Mouse (Mus musculus) left cerebral cortex, adult 2 months (tissue): ENCODE results near the gene Pbxip1. TPM values are rescaled to one million over a fixed set of nuclear protein-coding genes. Genes with fewer than 3 reads are reported as not detected.

ENCODE experiments used
- DNase-seq, 2 experiments: peaks; one replicate each; pipeline ENCODE4 v3.0.0; 2021 to 2022; ENCODE audit warnings: low spot score in 2 of 2, mixed read lengths in 1 of 2; ENCODE audit errors: extremely low spot score in 1 of 2
- H3K27ac ChIP-seq: fragments of 200-600 bp; 2 replicates; pipeline ENCODE4 v1.8.1; 2022
- H3K4me3 ChIP-seq: fragments of 200-600 bp; 2 replicates; pipeline ENCODE4 v1.8.1; 2022
- CTCF ChIP-seq: fragments of 200-600 bp; IDR thresholded peaks from 2 replicates; pipeline ENCODE4 v1.8.1; 2022; ENCODE audit warnings: antibody characterized with exemption, mild to moderate bottlenecking, moderate library complexity
- intact Hi-C: fragments of 180-260 bp; cut with DNase I; formaldehyde crosslinking; loops from one replicate; pipeline ENCODE4 v1.15.1; 2025
- total RNA-seq, 2 experiments: library from RNA; stranded (reverse); gene quantifications; 2 replicates each; pipeline ENCODE4 v1.2.3; 2021

Gene Pbxip1
- total RNA-seq, 2 experiments from 2014 or later, result 33.8 to 34.8 TPM

DNA sequence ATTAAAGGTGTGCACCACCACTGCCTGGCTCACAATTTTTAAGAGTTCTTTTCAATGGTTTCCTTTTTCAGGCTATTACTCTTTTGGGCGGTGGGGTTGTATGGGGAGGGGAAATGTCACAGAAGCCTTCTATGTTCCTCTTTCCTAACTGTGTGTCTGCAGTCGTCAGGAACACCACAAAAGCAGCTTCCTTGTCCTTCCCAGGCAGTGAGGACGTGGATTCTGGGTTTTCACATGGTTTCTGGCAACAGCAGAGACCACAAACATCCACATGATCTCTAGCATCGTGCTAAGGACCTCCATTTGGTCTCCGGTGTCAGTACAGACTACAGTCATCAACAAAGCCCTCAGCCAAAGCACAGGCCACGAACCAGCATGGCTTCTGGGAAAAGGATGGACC lies 37.3 kb downstream of the Pbxip1 start:
- H3K4me3 ChIP-seq, result no peak overlapping the region
- intact Hi-C loops, result no loop called here
- no peak for TF ChIP-seq CTCF
- DNase-seq, result no peak
- no peak overlapping the region for H3K27ac ChIP-seq

DNA sequence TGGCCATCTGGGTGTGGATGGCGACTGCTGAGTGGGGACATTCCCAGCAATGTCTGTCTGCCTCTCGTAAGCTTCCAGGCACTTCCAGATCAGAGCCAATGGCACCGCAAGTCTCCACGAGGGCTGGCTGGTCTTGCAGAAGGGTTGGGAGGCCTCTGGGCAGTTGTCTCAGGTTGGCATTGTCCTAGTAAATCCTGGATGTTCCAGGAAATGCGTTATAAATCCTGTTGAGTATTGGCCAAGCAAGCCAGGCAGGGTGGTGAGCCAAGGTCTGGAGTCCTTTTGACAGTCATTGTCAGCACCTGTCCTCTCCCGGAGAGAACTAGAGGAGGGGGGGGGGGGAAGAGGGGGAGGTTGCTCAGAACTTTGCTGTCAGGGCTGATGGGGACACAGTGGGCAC lies 42.5 kb downstream of the Pbxip1 start:
- Histone ChIP-seq H3K4me3 (no peak overlapping the region), H3K27ac (no peak overlapping the region)
- no peak for DNase-seq
- no peak for TF ChIP-seq CTCF
- intact Hi-C loops, result no loop called here

DNA sequence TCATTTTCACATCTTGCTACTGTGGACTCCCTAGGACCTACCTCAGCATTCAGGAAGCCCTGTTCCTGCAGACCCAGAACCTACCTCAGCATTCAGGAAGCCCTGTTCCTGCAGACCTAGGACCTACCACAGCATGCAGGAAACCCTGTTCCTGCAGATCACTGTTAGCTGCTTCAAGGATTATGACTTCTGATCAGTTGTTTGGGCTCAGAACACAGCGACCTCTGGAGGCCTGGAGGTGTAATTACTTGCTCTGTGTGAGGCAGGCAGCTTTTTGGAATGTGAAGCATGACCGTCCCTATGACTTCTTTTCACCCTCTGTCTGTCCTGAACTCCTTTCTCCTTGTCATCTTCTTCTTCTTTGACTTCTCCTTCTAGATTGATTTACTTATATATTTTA lies 45.0 kb downstream of the Pbxip1 start:
- intact Hi-C loops, result loop anchor here (10.0 kb wide), 1 partner anchor 137 kb away; the partner anchor contains the start of gene Adam15
- Histone ChIP-seq H3K4me3 (no peak overlapping the region), H3K27ac (no peak overlapping the region)
- no peak for DNase-seq
- TF ChIP-seq CTCF, result peak; percentile 46

DNA sequence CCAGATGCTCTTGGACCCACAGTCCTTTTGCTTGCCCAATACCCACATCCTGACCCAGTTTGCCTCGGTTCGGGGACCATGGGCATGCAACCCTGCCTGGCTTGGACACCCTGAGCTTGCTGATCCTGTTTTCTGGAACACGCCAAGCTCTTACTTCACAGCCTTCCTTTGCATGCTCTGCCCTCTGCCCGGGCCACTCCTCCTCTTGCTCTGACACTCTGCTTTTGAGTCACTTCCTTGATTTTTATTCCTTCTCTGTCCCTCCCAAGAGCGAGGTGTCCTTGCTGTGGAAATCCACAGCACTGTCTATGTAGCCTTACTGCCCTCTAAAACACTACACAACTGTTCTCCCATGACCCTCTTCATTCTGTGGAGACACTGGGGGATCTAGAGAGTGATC lies 45.7 kb downstream of the Pbxip1 start:
- no peak for DNase-seq
- TF ChIP-seq CTCF, result no peak
- H3K27ac ChIP-seq, result no peak overlapping the region
- no peak overlapping the region for H3K4me3 ChIP-seq
- intact Hi-C loops, result loop anchor here (10.0 kb wide), 1 partner anchor 137 kb away; the partner anchor contains the start of gene Adam15

DNA sequence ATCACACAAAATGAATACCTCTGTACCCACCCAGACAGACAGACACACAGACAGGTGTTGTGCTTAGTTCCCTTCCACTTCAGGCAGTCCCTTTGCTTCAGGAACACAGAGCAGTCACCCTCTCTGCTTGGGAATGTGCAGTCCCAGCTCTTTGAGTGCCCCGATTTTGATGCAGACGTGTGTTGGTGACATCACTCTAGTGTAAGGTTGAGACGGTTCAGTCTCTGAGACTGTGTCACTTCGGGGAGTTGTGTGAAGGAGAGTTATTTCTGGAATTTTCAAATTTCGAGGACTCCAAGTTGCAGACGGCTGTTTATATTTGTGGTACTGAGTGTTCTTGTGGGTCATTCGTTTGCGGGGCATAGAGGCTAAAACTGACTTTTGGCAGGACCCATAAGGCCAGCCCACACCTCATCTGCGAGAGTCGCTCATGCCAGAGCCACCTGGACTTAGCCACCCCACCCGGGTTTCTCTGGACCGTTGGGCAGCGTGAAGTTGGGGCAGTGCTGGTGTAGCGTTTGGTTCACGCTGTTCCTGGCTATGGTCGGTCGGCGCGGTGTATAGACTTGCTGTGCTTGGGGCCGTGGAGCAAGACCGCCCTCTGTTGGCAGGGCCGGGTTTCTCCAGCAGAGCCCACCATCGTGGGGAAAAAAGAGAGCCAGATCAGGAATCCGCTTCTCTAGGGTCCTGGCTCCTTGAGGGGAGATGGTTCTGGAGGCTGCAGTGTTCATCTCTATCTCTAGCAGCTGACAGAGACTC lies 48.4 kb downstream of the Pbxip1 start:
- H3K4me3 ChIP-seq, result no peak overlapping the region
- TF ChIP-seq CTCF, result peak; percentile 93
- H3K27ac ChIP-seq, result no peak overlapping the region
- peak; percentile 59 to 68 for DNase-seq
- intact Hi-C loops, result loop anchor here (2.0 to 10.0 kb wide), 4 partner anchors 26 to 168 kb away; partner anchors contain the start of gene Adam15

DNA sequence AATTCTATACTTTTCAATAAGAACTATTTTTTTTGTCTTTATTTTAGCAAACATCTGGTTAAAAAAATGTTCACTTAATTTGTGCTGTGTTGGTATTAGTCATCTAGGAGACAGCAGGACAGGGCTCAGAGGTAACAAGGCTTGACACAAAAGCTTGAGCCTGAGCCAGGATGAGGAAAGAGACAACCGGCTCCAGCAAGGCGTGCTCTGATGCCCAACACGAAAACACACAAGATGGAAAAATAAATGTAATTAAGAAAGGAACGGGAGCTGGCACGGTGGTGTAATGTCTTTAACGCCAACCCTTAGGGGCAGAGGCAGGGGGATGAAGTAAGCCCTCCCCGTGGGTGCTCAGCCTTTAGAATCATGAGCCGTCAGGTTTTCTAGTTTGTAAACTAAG lies 49.6 kb downstream of the Pbxip1 start:
- Histone ChIP-seq H3K27ac (no peak overlapping the region), H3K4me3 (no peak overlapping the region)
- TF ChIP-seq CTCF, result no peak
- no peak for DNase-seq
- intact Hi-C loops, result loop anchor here (5.0 to 10.0 kb wide), 3 partner anchors 39 to 169 kb away; partner anchors contain the start of gene Adam15

DNA sequence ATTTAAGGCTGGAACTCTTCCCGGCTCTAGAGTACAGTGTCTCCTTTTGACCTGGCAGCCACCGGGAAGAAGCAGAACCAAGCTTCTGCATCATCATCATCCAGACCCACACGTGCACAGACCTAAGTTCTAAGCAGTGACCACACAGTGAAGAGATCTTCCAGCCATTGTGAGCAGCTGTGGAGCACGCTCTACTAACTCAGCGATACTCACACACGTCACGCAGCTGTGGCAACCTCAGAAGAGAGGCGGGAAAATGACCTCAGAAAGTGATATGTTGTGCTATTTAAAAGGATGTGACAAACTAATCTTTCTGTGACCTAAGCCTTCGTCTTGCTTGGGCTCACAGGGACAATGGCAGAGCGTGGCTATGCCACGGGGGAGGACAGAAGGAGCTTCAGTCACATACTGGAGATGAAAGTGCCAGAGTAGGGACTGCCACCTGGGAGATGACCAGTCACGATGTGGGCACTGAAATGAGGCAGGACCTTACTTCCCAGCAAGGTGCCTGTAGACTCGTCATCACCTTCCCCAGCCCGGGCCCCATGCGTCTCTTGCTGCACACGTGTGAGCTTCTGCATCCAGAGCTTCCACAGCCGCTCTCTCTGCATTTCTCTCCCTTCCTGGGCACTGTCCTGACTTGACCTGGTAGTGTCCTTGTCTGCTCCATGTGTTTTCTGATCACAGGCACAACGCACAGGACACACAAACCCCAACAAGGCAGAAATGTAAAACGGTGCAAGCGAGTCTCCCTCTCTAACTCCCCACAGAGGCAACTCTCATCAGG lies 50.6 kb downstream of the Pbxip1 start:
- no peak overlapping the region for H3K4me3 ChIP-seq
- intact Hi-C loops, result loop anchor here (5.0 to 10.0 kb wide), 3 partner anchors 40 to 170 kb away; partner anchors contain the start of gene Adam15
- H3K27ac ChIP-seq, result no peak overlapping the region
- no peak for TF ChIP-seq CTCF
- no peak for DNase-seq

DNA sequence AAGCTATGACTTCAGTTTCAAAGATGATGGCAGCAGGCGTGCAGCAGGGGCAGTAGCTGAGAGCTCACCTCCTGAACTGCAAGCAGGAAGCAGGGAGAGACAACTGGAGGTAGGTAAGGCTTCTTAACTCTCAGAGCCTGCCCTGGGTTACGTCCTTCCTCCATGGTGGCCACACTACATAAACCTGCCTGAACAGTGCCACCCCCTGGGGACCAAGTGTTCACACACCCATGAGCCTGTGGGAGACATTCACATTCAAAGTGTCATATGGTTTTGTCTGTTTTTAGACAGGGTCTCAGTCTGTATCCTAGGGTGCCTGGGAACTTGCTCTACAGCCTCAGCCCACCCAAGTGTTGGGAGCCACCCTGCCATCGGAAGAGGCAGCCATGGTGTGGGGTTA lies 54.3 kb downstream of the Pbxip1 start:
- Histone ChIP-seq H3K4me3 (no peak overlapping the region), H3K27ac (no peak overlapping the region)
- intact Hi-C loops, result no loop called here
- no peak for DNase-seq
- no peak; the same call in 1 of the 2 replicates for TF ChIP-seq CTCF

DNA sequence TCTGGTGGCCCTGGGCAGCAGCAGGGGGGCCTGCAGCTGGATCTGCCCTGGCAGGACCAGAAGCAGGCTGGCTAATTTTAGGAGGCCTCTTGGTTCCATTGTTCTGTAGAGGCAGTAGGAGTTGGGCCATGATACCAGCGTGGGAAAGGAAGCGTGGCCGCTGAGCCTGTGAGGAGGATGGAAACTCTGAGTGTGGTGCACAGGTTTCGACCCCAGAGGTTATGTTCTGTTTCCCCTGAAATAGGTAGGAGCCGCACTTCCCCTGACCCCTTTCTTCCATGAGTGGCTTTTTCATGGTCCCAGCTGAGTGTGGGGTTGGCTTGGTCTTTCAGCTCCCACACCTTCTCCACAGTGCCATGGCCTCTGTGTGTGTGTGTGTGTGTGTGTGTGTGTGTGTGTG lies 55.1 kb downstream of the Pbxip1 start:
- Histone ChIP-seq H3K4me3 (no peak overlapping the region), H3K27ac (no peak overlapping the region)
- intact Hi-C loops, result no loop called here
- no peak for DNase-seq
- no peak for TF ChIP-seq CTCF

DNA sequence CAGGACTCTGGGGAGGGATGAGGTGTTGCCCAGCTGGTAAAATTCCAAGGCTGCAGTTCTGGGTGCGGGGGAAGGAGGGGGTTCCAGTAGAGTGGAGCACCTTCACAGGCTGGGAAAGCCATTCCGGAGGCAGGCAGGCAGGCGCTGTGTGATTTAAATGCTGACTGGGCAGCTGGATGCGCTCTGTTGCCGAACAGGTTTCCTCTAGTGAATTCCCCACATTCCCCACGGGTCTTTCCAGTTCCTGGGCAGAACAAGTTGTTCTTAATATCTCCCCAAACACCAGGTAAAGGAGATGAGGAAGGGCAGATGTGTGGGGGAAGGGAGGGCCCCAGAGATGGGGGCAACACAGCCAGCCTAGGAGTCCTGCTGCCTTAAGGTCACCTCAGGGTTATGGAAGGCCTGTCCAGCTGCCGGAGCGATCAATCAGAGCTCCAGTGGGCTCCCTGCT lies 56.2 kb downstream of the Pbxip1 start:
- no peak overlapping the region for H3K27ac ChIP-seq
- DNase-seq, result no peak
- no peak overlapping the region for H3K4me3 ChIP-seq
- intact Hi-C loops, result no loop called here
- TF ChIP-seq CTCF, result no peak

DNA sequence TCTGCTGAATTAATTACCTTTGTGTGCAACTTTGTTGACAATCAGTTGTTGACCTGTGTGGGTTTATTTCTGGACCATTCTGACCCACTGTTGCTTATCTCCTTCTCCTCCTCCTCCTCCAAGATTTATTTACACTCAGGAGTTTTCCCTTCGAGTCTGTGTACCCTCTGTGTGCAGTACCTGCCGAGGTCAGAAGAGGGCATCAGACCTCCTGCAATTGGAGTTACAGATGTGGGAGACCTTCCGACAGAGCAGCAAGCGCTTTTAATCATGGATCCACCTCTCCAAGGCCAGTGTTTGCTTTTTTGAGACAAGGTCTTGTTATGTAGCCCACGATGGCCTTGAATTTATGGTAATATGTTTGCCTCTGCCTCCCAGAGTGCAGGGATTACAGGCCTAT lies 58.1 kb downstream of the Pbxip1 start:
- intact Hi-C loops, result no loop called here
- Histone ChIP-seq H3K4me3 (no peak overlapping the region), H3K27ac (no peak overlapping the region)
- no peak; the same call in 1 of the 2 replicates for TF ChIP-seq CTCF
- DNase-seq, result no peak

DNA sequence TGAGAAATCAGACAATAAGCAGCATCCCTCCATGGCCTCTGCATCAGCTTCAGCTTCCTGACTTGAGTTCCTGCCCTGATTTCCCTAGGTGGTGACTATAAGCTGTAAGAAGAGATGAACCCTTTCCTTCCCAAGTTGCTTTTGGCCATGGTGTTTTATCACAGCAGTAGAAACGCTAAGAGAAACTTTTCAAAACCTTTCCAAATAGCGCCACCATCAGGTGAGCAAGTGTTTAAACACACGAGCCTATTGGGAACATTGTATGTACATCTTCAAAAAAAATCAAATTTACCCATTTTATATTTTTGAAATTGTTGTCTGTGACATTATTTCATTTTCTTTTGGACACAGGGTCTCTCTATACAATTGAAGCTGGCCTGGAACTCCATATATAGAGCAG lies 59.9 kb downstream of the Pbxip1 start:
- intact Hi-C loops, result no loop called here
- Histone ChIP-seq H3K4me3 (no peak overlapping the region), H3K27ac (no peak overlapping the region)
- no peak for DNase-seq
- no peak for TF ChIP-seq CTCF
